ENCODE assay signal across 8 mouse cellular contexts in genomic region chr19:27780030-27780429, GRCm38 (mm10).
A peak's percentile ranks its signal among the peaks of the same experiment; 100 is the strongest.
DNase-seq lines count a peak whose midpoint lies in the region.

No protein-coding gene starts in this region.

- intact Hi-C loops in heart, postnatal 10 days (cut with DNase I), result no loop called here
- intact Hi-C loops in heart, postnatal 25 days (cut with DNase I), result no loop called here

- DNase-seq in heart, postnatal 10 days, result peak; percentile 5 to 14
- DNase-seq in heart, adult 8-10 months (ENCODE audit: low spot score), result no peak
- DNase-seq in A20 (ENCODE audit: low read depth, low spot score) (peak; percentile 66), MN1 (ENCODE audit: low spot score) (no peak)
- DNase-seq in adrenal gland, adult 18-20 months (ENCODE audit: low spot score in 2 of 2), result peak; percentile 46 to 51
- peak; percentile 29 for DNase-seq in embryo, embryonic 11 days
- DNase-seq in lung, postnatal 36 days, result peak; percentile 64
- no peak for DNase-seq in heart, postnatal 25 days (ENCODE audit: low spot score)

Comparison
In these comparisons a context has a peak if more than half of its experiments do, and no peak if none do; other contexts are left out.
1. DNase-seq: peak in heart, postnatal 10 days (2 of 2), A20 (single experiment), adrenal gland, adult 18-20 months (2 of 2), embryo, embryonic 11 days (single experiment) and lung, postnatal 36 days (single experiment); none in heart, adult 8-10 months (single experiment), MN1 (single experiment) and heart, postnatal 25 days (single experiment).